Mouse (Mus musculus) limb, embryonic 10.5 days (tissue): ENCODE measurements at regions not wholly inside any gene's neighbourhood (a gene's known extent, or its start where the extent isn't known, plus 50 kb on each side); places are given as distances from the start of the nearest gene placed in this dataset.

ENCODE experiments used
- DNase-seq: peaks from one replicate; pipeline ENCODE4 v3.0.0-alpha.2; 2017; ENCODE audit warnings: low spot score
- H3K27ac ChIP-seq: fragments of 300-500 bp; sonication (generic); 2 replicates; pipeline ENCODE4 v1.5.1; 2016; ENCODE audit warnings: mild to moderate bottlenecking
- H3K27me3 ChIP-seq: fragments of 300-500 bp; sonication (generic); 2 replicates; pipeline ENCODE4 v1.6.1; 2016; ENCODE audit warnings: low read depth, mild to moderate bottlenecking; ENCODE audit not compliant: poor library complexity, severe bottlenecking
- H3K36me3 ChIP-seq: fragments of 300-500 bp; sonication (generic); 2 replicates; pipeline ENCODE4 v1.6.1; 2016; ENCODE audit warnings: mild to moderate bottlenecking, moderate library complexity
- H3K4me1 ChIP-seq: fragments of 300-500 bp; sonication (generic); 2 replicates; pipeline ENCODE4 v1.6.1; 2016
- H3K4me3 ChIP-seq: fragments of 300-500 bp; sonication (generic); 2 replicates; pipeline ENCODE4 v1.5.1; 2016; ENCODE audit warnings: mild to moderate bottlenecking, moderate library complexity
- H3K9me3 ChIP-seq: fragments of 300-500 bp; sonication (generic); replicated peaks from 2 replicates; pipeline ENCODE4 v1.6.1; 2016; ENCODE audit warnings: mild to moderate bottlenecking
- WGBS: fragments of 180-500 bp; shearing (Covaris S2); methylation state at CpG from one replicate; pipeline ENCODE4 v1.1.7; 2016; 5-methylcytosine and 5-hydroxymethylcytosine counted together

- no peak for DNase-seq
- no peaks in the 10 kb centered on the region for H3K4me1 ChIP-seq
These were observed 2914.2 kb upstream of the Gm6569 start for GRCm38 (mm10) chr15:70920138-70920537.

GRCm38 (mm10) chr15:70920862-70921261, 2913.5 kb upstream of the Gm6569 start:
- no peak overlapping the region for H3K27ac ChIP-seq
- peak; percentile 53 for DNase-seq
- WGBS, result 47% methylated on average over 2 of the region's 2 CpGs
- no peaks in the 10 kb centered on the region for H3K9me3 ChIP-seq
- H3K27me3 ChIP-seq, result no peaks in the 10 kb centered on the region
- no peaks in the 10 kb centered on the region for H3K4me1 ChIP-seq
- H3K36me3 ChIP-seq, result no peaks in the 10 kb centered on the region
- H3K4me3 ChIP-seq, result no peak overlapping the region

More at GRCm38 (mm10) chr15:70920138-70920537, 2914.2 kb upstream of the Gm6569 start:
- Histone ChIP-seq H3K27ac (no peak overlapping the region), H3K27me3 (no peaks in the 10 kb centered on the region), H3K4me3 (no peak overlapping the region), H3K36me3 (no peaks in the 10 kb centered on the region), H3K9me3 (no peaks in the 10 kb centered on the region)
